Mouse (Mus musculus): ENCODE results near the gene Dpy19l3.

Gene Dpy19l3

DNA sequence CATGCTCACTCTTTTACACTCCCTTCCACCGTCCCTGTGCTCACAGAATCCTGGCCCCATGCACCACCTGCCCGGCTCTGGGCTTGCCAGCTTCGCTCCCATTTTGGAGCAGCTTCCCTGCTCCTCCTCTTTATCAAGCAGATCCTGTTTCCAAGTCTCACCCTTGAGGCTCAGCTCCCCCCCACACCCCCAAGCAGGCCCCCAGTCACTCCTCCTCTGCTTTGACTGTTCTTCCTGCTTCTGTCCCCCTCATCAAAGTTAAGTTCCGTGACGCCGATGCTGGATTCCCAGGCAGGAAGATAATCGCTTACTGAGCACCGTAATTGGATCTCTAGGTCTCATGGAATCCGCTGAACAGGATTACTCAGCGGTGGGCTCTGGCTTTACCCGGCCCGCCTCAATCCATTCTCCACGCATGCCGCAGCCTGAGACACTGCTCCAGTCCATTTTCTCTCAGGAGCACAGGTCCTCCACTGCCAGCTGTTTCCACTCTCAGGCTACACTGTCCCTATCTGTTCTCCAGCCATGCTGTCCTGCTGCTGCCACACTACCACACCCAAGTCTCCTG is 6.8 kb downstream of the Dpy19l3 start:
- no peak for DNase-seq

DNA sequence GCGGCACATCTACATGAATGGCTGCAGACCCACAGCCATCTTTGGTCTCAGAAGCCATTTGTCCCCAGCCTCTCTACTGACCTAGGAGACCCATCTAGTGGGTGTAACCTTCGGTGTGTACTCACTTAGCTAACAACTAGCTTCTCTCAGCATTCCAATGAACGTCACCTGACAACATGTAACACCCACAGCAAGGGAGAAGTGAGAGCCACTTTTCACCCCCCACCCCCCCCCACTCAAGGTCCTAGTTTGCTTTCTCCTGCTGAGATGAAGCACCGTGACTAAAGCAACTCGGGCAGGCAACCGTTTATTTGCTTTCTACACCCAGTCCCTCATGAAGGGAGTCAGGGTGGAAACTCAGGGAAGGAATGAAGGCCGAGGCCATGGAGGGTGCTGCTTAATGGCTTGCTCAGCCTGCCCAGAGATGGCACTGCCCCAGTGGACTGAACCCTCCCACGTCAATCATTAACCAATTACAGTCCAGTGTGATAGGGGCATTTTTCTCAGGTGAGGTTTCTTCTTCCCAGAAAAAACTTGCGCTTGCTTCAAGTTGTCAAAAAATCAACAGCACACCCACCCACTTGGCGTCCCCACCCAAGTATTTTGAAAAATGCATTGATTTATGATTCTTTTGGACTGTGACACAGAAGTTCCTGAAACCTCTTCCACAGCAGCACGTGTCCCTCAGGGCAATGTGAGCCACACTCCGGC is 7.4 kb downstream of the Dpy19l3 start:
- DNase-seq: no peak

DNA sequence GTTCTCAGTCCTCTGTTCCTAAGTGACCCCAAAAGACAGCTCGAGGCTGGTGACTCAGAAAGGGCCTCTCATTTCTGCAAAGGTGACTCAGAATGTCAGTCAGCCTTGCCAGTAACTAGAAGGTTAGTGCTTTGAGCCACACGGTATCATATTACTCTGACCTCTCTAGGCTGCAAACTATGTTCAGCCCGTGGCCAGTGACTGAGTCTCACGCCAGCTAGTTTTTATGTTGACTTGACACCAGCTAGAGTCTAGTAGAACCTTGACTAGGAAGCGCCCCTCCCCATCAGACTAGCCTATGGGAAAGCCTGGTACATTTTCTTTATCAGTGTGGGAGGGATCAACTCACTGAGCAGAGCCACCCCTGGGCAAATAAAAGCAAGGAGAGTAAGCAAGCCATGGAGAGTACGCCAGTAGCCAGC is 9.0 kb downstream of the Dpy19l3 start:
- no peak for DNase-seq

DNA sequence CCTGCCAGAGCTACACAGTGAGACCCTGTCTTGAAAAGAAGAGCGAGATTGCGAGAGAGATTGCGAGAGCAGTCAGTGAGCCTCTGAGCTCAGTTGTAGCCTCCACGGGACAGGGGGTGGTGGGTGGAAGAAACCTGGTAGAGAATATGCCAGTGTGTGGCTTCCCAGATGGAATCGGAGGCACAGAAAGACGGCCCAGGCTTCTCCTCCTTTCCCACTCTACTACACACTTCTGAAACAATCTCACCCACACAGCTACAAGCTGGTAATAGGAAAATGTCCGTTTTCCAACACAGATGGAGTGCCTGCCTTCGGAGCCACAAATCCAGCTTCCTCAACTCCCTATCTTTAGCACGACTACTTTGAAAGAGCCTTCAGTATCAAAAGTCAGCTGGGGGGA is 9.5 kb downstream of the Dpy19l3 start:
- DNase-seq: no peak

DNA sequence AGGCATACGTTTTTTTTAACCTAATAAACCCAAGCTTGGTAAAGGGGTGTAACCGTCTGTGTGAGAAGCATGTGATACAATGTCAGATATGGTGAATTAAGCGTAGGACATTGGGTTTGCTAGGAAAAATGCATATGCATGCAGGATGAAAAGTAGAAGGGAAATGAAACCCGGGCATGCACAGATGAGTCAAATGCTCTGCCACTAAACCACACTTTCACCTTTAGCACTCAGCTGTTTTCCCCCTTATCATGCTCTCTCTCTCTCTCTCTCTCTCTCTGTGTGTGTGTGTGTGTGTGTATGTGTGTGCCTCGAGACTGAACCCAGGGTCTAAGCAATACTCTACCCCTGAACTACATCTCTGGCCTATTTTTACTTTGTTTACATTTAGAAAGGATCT is 11.9 kb downstream of the Dpy19l3 start:
- DNase-seq: no peak

DNA sequence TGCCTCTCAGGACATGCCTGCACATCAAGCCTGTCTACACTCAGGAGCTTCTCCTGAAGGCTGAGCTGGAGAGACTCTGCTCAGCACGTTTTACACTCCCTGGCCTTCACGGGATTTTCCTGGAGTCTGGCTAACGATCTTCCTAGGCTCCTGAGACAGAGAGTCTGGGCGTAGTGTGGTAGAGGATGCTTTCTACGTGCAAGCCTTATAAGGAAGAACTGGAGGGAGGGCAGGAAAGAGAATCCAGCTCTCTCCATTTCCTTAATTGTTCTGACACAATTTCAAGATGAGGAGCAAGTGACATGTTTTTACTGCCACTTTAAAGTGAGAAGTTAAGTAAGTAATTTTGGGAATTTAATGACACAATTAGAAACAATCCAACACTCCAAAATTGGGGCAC is 12.4 kb downstream of the Dpy19l3 start:
- no peak for DNase-seq

DNA sequence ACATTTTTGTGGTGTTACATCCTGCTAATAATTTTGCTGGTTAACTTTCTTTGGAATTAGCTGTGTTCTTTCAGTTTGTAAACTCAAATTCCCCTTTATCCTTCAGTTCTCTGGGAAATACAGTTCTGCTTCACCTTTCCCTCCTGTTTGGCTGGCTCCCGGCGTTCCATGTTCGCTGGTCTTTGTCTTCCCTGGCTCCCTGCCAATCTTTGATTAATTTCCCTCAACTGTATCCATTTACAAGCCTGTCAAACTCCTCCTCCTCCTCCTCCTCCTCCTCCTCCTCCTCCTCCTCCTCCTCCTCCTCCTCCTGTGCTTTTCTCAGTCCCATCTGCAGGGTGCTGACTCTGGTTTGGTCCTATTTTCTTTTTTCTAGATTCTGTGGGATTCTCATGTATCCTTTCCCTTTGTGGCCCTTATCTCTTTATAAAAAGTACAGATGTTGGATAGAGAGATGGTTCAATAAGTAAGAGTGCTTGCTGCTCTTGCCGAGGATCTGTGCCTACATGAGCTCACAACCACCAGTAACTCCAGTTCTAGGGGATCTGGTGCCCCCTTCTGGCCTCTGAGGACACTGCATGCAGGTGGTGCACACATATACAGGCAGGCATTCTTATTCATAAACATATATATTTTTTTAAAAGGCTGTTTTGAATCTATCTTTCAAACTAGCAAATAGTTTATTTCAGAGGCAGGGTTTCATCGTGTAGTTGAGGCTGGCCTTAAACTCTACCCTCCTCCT is 13.6 kb downstream of the Dpy19l3 start:
- DNase-seq: peak; percentile 71

DNA sequence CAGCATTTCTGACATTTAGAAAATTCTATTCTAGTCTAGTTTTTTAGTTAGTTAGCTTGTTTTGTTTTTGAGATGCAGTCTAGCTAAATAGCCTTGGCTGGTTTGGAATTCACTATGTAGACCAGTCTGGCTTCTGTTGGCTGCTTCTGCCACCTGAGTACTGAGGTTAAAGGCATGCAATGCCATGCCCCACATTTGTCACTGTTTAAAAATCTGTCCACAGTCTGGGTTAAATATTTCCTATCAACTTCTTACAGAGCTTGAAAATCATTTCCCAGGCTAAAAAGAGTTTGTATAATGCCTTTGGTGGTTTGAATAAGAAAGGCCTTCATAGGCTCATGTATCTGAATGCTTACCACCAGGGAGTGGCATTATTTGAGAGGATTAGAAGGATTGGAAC is 15.4 kb downstream of the Dpy19l3 start:
- no peak for DNase-seq

DNA sequence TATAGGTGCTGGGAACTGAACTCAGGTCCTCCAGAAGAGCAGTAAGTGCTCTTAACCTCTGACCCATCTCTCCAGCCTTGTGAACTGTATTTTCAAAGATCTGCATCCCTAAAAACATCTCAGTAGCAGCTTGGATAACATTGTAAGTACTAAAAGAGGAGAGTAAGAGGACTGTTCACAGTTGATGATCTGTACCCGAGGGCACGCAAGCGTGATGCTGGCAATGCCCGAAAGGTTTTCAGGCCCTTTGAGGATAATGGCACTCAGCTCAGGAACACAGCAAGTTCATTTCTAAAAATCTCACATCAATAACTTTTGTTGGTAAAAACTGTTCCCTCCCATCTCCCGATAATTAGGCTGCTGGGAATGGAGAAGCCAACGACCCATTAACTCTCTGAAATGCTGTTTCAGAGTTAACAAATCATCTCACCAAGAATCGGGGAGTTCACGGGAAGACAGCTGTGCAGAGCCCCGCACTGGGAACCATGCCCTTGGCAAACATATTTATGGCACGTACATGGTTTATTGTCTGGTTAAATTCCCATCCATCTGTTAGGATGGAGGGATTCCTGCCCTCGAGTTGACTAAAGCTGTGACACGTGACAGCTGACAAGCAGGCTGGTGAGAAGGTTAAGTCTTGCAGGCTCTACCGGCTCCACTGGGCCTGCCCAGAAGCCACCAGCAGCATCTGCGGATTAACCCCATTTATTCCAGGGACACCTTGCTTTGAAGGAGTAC is 20.8 kb downstream of the Dpy19l3 start:
- DNase-seq: no peak

DNA sequence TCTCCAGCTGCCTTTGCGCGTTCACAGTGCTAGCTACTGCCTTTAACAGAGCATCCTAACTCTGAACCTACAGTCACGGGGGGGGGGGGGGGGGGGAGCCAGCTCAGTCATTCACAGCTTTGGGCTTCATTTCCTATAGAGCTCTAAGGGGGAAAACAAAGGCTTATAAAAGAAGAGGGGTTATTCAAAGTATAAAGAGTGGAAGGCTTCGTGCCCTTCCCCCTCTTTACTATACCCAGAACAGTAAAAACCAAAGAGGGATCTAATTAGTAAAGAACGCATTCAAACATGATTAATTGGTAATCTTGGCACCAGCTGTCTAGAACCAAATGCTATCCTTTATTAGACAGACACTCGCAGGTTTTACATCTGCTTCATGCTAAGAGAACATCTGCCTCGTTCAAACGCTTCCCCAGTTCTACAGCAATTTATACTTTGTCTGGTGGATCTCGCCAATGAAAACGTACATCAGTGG is 21.6 kb downstream of the Dpy19l3 start:
- no peak for DNase-seq

DNA sequence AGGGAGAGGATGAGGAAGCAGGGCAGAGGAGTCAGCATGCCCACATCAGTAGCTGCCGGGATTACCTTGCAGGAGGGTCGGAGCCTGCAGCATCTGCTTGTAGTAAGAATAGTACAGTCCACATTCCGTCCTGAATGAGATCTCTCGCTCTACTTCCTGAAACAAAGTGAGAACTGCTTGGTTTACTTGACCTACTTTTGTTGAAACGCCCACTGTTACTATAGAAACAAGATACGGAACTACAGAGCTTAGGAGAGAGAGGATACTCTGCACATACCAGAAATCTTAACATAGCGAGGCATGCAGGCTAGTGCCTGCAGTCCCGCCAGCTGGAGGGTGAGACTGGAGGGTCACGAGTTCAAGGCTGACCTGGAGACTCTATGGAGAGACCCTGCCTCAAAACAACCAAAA is 24.6 kb downstream of the Dpy19l3 start:
- DNase-seq: peak; percentile 29

DNA sequence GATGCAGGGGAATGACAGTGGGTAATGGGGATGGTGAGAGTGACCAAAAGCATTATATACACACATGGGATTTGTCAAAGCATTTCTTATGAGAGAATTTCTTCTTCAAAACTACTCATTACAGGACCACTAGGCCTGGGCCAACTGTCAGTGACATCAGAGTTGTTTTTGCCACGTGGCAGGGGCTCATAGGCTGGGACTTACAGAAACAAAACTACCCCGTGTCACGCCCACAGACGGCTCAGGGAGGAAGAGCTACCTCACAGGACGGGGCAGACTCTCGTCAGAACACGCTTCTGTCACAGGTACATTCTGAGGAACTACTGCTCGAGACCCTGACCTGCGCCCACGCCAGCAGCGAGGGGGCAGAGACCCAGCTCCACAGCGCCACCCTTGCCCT is 25.9 kb downstream of the Dpy19l3 start:
- DNase-seq: no peak

DNA sequence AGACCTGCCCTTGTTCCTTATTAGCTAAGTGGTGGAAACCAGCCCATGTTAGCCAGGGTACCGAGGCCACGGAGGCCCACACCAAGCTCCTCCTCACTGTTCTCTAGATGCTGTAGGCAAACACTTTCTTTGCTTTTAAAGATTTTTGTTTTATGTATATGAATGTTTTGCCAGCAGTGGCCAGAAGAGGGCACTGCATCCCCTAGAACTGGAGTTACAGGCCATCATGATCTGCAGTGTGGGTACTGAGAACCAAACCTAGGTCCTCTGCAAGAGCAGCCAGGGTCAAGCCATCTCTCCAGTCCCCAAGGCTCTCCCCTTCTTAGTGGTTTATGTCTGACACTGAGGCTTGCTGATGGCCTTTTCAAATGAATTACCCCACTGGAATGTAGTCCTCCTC is 31.2 kb downstream of the Dpy19l3 start:
- DNase-seq: no peak

DNA sequence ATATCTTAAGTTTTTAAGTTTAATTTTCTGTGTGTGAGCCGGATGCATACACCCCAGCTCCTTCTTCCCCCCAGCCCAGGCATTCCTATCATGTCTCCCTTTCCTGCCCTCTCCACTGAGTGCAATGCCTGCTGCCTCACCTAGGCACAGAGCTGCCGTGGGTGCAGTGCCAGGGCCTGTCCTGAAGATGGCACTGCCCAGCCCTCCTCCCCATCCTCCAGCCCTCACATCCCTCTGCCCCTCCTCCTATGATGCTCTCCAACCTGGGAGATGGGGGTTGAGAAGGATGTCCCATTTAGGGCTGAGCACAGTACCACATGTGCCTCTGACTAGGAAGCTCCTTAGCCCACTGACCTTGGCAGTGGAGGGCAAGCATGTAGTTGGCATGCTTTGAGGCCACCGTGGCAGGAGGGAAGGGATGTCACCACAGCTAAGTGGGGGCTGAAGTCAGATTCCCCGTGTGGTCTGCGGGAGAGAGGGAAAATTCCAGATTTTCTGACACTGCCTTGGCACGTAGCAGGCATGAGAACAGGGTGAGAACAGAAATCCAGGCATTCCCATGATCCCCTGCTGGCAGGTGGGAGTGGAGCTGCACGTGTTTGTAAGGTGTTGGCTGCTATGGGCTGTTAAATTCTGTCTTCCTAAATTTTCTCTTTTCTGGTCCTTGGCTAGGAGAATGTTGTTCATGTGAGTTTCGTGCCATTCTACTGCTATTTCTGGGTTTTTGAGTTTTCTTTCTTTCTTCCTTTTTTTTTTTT is 35.7 kb downstream of the Dpy19l3 start:
- no peak for DNase-seq

DNA sequence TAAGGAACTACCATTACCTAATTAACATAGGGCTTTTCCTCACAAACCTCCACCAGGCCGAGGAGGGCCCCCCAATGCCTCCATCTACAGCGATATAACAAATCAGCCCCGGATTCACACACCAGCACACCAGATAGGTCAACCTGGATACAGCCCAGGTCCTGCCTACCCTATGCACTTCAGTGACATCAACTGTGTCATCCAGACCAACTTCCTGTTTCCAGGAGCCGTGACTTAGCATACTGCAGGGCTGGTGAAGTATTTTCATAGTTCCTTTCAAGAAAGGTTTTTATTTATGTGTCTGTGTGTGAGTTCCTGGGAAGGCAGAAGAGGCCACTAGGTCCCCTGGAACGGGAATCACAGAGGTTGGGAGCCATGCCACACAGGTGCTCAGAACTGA is 43.9 kb downstream of the Dpy19l3 start:
- DNase-seq: no peak

DNA sequence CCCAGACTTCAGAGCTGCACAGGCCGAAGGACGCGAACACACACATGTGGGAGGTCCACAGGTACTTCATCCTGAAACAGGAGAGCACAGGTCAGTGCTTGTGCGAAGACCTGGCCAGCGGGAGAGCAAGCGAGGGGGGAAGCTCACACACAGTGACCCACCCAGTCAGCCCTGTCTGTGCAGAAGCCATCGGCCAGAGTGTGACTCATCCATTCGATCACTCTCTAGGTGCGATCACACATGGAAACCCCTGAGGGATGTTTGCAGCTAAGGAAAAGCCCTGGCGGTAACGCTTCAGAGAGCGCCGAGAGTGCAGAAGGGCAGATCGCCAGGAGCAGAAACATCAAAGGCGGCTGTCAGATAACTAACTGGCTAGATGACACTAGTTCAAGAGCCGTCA is 46.2 kb downstream of the Dpy19l3 start:
- DNase-seq: no peak

DNA sequence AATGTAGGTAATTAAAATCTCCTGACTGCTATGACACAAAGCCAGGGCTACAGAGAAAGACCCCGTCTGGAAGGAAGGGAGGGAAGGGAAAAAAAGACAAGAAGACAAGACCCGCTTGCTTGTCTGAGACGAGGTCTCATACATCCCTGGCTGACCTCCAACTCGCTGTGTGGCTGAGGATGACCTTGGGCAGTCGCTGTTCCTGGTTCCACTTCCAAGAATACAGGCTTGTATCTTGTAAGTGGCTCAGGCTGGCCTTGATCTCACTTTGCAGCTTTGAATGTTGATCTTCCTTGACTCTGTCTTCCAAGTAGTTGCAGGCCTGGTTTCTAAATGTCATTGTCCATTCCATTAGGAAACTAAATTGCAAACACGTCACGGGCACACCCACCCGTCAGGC is 55.2 kb downstream of the Dpy19l3 start:
- DNase-seq: no peak

DNA sequence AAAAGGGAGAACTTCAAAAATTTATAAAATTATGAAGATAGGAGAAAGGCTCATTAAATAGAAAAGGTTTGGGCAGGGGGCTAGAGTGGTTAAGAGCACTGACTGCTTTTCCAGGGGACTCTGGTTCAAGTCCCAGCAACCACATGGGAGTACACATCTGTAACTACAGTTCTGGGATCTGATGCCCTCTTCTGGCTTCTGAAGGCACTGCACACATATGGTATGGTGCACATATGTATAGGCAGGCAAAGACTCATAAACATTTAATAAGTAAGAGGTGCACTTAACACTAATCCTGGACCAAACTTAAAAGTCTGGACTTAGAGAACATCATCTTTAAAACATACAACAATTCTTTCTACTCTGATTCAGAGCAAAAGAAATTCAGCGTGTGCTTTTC is 56.2 kb downstream of the Dpy19l3 start:
- DNase-seq: no peak

DNA sequence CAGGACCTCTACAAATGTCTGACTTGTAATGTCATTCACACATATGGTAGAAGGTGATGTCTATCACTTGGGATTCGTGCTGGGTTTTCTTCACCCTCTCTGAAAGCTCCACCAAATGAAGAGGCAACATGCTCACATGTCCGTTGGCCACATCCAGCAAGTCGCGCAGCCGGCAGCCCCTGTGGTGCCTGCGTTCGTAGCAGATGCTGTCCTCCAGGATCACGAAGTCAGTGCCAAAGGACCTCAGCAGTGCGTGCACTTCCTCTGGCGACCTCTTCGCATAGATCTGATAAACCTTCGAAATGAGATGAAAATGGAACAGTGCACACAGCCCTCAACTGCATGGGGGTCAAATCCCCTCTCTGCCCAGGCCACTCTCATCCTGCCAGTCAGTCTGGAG is 61.6 kb downstream of the Dpy19l3 start:
- DNase-seq: no peak

DNA sequence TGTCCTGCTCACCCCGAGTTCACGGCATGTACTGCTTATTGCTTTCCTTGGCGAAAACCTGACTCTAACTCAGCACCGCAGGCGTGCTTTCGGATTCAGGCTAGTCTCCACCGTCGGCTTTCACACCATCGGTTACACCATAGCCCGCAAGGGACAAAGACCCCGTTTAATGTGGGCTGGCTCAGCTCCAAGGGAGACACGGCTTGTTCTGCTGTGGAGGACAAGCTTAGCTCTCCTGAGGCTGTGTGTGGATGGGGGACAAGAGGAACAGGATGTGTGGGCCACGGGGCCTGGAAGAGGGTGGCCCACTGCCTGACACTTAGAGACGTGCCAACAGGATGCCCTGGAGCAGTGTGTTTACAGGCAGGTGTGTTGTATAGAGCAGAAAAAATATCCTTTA is 62.1 kb downstream of the Dpy19l3 start:
- DNase-seq: no peak

DNA sequence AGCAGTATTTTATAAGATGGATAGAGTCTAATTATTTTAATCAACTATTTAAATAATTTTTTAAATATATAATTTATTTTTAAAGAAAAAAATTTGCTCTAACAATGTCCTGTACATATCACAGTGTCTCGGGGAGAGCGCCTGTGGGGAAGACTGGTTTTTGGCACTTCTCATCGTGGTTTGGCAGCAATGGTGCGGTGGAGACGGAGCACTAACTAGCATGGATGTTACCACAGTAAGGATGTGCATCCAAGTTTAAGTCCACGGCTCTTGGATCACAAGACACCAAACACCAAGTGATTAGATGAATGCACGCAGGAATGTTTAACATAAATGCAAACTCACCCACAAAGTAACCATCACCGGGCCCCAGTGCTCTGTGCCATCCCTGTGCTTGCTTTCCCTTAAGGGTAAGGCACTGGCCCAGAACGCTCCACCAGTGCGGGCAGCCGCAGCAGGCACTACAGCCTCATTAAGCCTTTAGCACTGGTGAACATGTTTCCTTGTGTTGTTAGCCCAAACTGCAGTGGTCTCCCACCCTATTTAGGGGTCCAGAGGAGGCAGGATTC is 65.4 kb downstream of the Dpy19l3 start:
- no peak for DNase-seq

DNA sequence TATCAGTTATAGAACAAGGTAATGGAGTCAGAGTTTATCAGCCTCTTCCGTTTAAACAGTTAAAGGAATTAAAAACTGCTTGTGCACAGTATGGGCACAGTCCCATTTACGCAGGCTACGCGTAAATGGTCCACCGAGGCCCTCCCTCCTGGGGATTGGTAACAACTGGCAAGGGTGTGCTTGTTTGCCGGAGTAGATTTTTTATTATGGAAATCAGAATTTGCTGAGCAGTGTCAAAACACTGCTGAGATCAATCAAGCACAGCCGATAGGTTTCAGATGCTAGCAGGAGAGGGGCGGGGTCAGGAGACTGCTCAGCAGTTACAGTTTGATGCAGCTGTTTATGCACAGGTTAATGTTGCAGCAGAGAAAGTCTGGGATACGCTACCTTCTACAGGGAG is 66.0 kb downstream of the Dpy19l3 start:
- no peak for DNase-seq

All from right cerebral cortex, postnatal 4 days (tissue).